Mouse (Mus musculus) neural tube, embryonic 11.5 days (tissue): ENCODE data around the gene Mapk7. TPM values are rescaled to one million over a fixed set of nuclear protein-coding genes. Genes with fewer than 3 reads are reported as not detected.

Source experiments
- ATAC-seq: fragments of 200-750 bp; cut with Nextera tagmentation; 2 replicates; pipeline ENCODE4 v1.8.0; 2017; ENCODE audit warnings: moderate number of reproducible peaks, mild to moderate bottlenecking, moderate TSS enrichment, moderate library complexity; ENCODE audit not compliant: insufficient read depth, low FRiP score, low TSS enrichment
- DNase-seq: peaks from one replicate; pipeline ENCODE4 v3.0.0-alpha.2; 2015; ENCODE audit warnings: low spot score
- H3K27ac ChIP-seq: fragments of 300-500 bp; sonication (generic); 2 replicates; pipeline ENCODE4 v1.5.1; 2014; ENCODE audit warnings: low read depth, mild to moderate bottlenecking, low read length
- H3K27me3 ChIP-seq: fragments of 300-500 bp; sonication (generic); 2 replicates; pipeline ENCODE4 v1.6.1; 2014; ENCODE audit warnings: mild to moderate bottlenecking, low read length, mixed read lengths; ENCODE audit not compliant: control insufficient read depth, insufficient read depth
- H3K36me3 ChIP-seq: fragments of 300-500 bp; sonication (generic); 2 replicates; pipeline ENCODE4 v1.6.1; 2014; ENCODE audit warnings: mild to moderate bottlenecking, low read length, moderate library complexity, mixed read lengths; ENCODE audit not compliant: control insufficient read depth, insufficient read depth
- H3K4me1 ChIP-seq: fragments of 300-500 bp; sonication (generic); 2 replicates; pipeline ENCODE4 v1.6.1; 2014; ENCODE audit warnings: low read length, mixed read lengths; ENCODE audit not compliant: control insufficient read depth, insufficient read depth
- H3K4me2 ChIP-seq: fragments of 300-500 bp; sonication (generic); 2 replicates; pipeline ENCODE4 v1.6.1; 2014; ENCODE audit warnings: low read depth, mild to moderate bottlenecking, moderate library complexity
- H3K4me3 ChIP-seq: fragments of 300-500 bp; sonication (generic); 2 replicates; pipeline ENCODE4 v1.5.1; 2014; ENCODE audit warnings: low read depth, low read length
- H3K9ac ChIP-seq: fragments of 300-500 bp; sonication (generic); 2 replicates; pipeline ENCODE4 v1.6.1; 2014; ENCODE audit warnings: mild to moderate bottlenecking, low read length
- H3K9me3 ChIP-seq: fragments of 300-500 bp; sonication (generic); 2 replicates; pipeline ENCODE4 v1.6.1; 2016; ENCODE audit warnings: low read length; ENCODE audit not compliant: control insufficient read depth
- WGBS: fragments of 180-500 bp; shearing (Covaris S2); extraction: QIAGEN DNeasy Blood & Tissue Kit; methylation state at CpG from one replicate; pipeline ENCODE4 v1.1.7; 2014; 5-methylcytosine and 5-hydroxymethylcytosine counted together
- polyA plus RNA-seq: library from polyadenylated mRNA; unstranded; fragments of >200 nt; fragmentation: Nextera tagmentation; extraction: Ambion mirVana; gene quantifications from 2 replicates; pipeline ENCODE4 v1.2.1, GENCODE M21; 2014

Mapk7 gene
- polyA plus RNA-seq, 1 experiment from 2014 or later: 76.7 TPM

- no peak for ATAC-seq
- Histone ChIP-seq H3K9me3 (no peaks in the 10 kb centered on the region), H3K4me1 (peaks cover 4% of the 10 kb centered on the region), H3K4me3 (no peak overlapping the region), H3K27me3 (no peaks in the 10 kb centered on the region), H3K4me2 (no peak overlapping the region), H3K9ac (no peak overlapping the region), H3K36me3 (no peaks in the 10 kb centered on the region), H3K27ac (no peak overlapping the region)
- no peak for DNase-seq
- 86% methylated on average over 1 of the region's 1 CpGs for WGBS
Measured at GRCm38 (mm10) chr11:61526872-61527271, 32.7 kb upstream of the Mapk7 start.

- Histone ChIP-seq H3K9ac (no peak overlapping the region), H3K4me3 (no peak overlapping the region), H3K27me3 (no peaks in the 10 kb centered on the region), H3K4me2 (no peak overlapping the region), H3K4me1 (no peaks in the 10 kb centered on the region), H3K27ac (no peak overlapping the region), H3K36me3 (peaks cover 4% of the 10 kb centered on the region; the same call in 1 of the 2 replicates), H3K9me3 (no peaks in the 10 kb centered on the region)
- ATAC-seq (no peak), DNase-seq (no peak)
- 98% methylated on average over 3 of the region's 3 CpGs for WGBS
Measured at GRCm38 (mm10) chr11:61519484-61520107, 25.4 kb upstream of the Mapk7 start.

- peaks cover 4% of the 10 kb centered on the region; the same call in 1 of the 2 replicates for H3K36me3 ChIP-seq
- no peaks in the 10 kb centered on the region for H3K9me3 ChIP-seq
- H3K4me3 ChIP-seq: no peak overlapping the region
- H3K4me2 ChIP-seq: no peak overlapping the region
- 90% methylated on average over 3 of the region's 3 CpGs for WGBS
- H3K4me1 ChIP-seq: no peaks in the 10 kb centered on the region
- ATAC-seq (no peak), DNase-seq (no peak)
- H3K27ac ChIP-seq: no peak overlapping the region
- no peaks in the 10 kb centered on the region for H3K27me3 ChIP-seq
- no peak overlapping the region for H3K9ac ChIP-seq
Measured at GRCm38 (mm10) chr11:61518871-61519270, 24.7 kb upstream of the Mapk7 start.

- H3K36me3 ChIP-seq: peaks cover 6% of the 10 kb centered on the region
- no peak overlapping the region for H3K4me3 ChIP-seq
- H3K27ac ChIP-seq: no peak overlapping the region
- DNase-seq (no peak), ATAC-seq (no peak)
- WGBS: 82% methylated on average over 1 of the region's 1 CpGs
- H3K9me3 ChIP-seq: no peaks in the 10 kb centered on the region
- no peak overlapping the region for H3K9ac ChIP-seq
- H3K4me1 ChIP-seq: no peaks in the 10 kb centered on the region
- no peaks in the 10 kb centered on the region for H3K27me3 ChIP-seq
- no peak overlapping the region for H3K4me2 ChIP-seq
Measured at GRCm38 (mm10) chr11:61517971-61518370, 23.8 kb upstream of the Mapk7 start.

- H3K9ac ChIP-seq: no peak overlapping the region
- DNase-seq: peak; percentile 53
- H3K4me3 ChIP-seq: no peak overlapping the region
- H3K9me3 ChIP-seq: no peaks in the 10 kb centered on the region
- H3K36me3 ChIP-seq: peaks cover 6% of the 10 kb centered on the region
- WGBS: 42% methylated on average over 3 of the region's 3 CpGs
- no peak overlapping the region for H3K4me2 ChIP-seq
- H3K4me1 ChIP-seq: no peaks in the 10 kb centered on the region
- H3K27ac ChIP-seq: no peak overlapping the region
- no peak for ATAC-seq
- H3K27me3 ChIP-seq: no peaks in the 10 kb centered on the region
Measured at GRCm38 (mm10) chr11:61514953-61515352, 20.7 kb upstream of the Mapk7 start.

- H3K36me3 ChIP-seq: no peaks in the 10 kb centered on the region
- under 1% methylated on average over 39 of the region's 39 CpGs for WGBS
- ATAC-seq: peak; percentile 90
- peak within 1 kb of the TSS; percentile 56 for H3K4me3 ChIP-seq
- peak; percentile 95 for DNase-seq
- H3K9me3 ChIP-seq: no peaks in the 10 kb centered on the region
- H3K27me3 ChIP-seq: no peaks in the 10 kb centered on the region
- H3K27ac ChIP-seq: peak within 1 kb of the TSS; percentile 53; the same call in 1 of the 2 replicates
- peaks cover 6% of the 10 kb centered on the region; the same call in 1 of the 2 replicates for H3K4me1 ChIP-seq
- H3K4me2 ChIP-seq: peak within 1 kb of the TSS; percentile 72
- peak within 1 kb of the TSS; percentile 71 for H3K9ac ChIP-seq
Measured at GRCm38 (mm10) chr11:61504713-61505257, 10.6 kb upstream of the Mapk7 start, which contains the start of gene B9d1. B9d1 (plus strand) TSS chr11:61505144.

GRCm38 (mm10) chr11:61503933-61504332 is 9.7 kb upstream of the Mapk7 start:
- H3K27ac ChIP-seq: no peak overlapping the region

GRCm38 (mm10) chr11:61498736-61499504 is 4.7 kb upstream of the Mapk7 start:
- DNase-seq (no peak), ATAC-seq (no peak)
- Histone ChIP-seq H3K4me3 (no peak overlapping the region), H3K4me1 (no peaks in the 10 kb centered on the region), H3K9ac (no peak overlapping the region), H3K27ac (no peak overlapping the region), H3K36me3 (no peaks in the 10 kb centered on the region), H3K4me2 (no peak overlapping the region), H3K9me3 (no peaks in the 10 kb centered on the region), H3K27me3 (no peaks in the 10 kb centered on the region)
- 82% methylated on average over 6 of the region's 6 CpGs for WGBS

More at GRCm38 (mm10) chr11:61503933-61504332, 9.7 kb upstream of the Mapk7 start:
- Histone ChIP-seq H3K4me2 (no peak overlapping the region), H3K9me3 (no peaks in the 10 kb centered on the region), H3K4me1 (peaks cover 6% of the 10 kb centered on the region; the same call in 1 of the 2 replicates), H3K4me3 (no peak overlapping the region), H3K27me3 (no peaks in the 10 kb centered on the region), H3K36me3 (no peaks in the 10 kb centered on the region), H3K9ac (no peak overlapping the region)
- WGBS: 83% methylated on average over 8 of the region's 8 CpGs
- ATAC-seq: no peak
- DNase-seq: no peak
